Mouse (Mus musculus): ENCODE results near the gene Gm8279.
"Not testable (repeated sequence)": the region's sequence is repeated elsewhere in the genome, so short reads cannot be mapped to it uniquely, and the experiment has no call there.

Gm8279 gene

DNA sequence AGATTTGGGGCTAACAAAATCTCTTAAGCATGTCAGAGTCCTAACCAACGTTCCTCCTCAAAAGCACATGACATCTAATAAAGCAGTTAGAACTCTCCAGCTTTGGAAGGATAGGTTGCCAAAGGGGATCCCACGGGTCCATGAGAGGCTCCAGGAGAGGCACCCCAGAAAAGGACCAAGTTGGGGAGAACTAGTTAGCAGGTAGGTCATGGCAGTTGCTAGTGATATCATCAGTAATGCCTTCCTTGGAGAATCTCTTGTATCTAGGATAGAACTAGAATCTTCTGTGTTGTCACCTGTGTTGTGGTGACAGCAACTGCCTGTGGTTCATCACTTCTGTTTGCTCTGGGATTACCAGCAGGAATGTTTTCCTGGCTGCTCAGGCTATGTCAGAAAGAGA, at the start of gene Gm8279:
TSS of gene Gm8279 (plus strand) at position 301 of the 400 bp plus-strand sequence.
- not testable (repeated sequence) for DNase-seq

- DNase-seq, result not testable (repeated sequence)
These were observed 32.9 kb downstream of the Gm8279 start, which contains the start of gene Gm3317 for GRCm38 (mm10) chr14:5164235-5164634. Gene Gm3317, plus strand, starts transcription at chr14:5164535.

- DNase-seq, result not testable (repeated sequence)
These were observed 54.2 kb downstream of the Gm8279 start, which contains the start of gene Gm8271 for GRCm38 (mm10) chr14:5185493-5185892. Gene Gm8271, plus strand, starts transcription at chr14:5185793.

Data from kidney, adult 8-10 months (tissue).